Mouse (Mus musculus): ENCODE measurements around the gene Tmc6. TPM values are rescaled to one million over a fixed set of nuclear protein-coding genes. Genes with fewer than 3 reads are reported as not detected.

The Tmc6 gene
- polyA plus RNA-seq, 1 experiment from 2014 or later = 24.5 TPM

- H3K9ac ChIP-seq = no peak overlapping the region
- ATAC-seq (ENCODE audit: insufficient number of reproducible peaks, low FRiP score, low TSS enrichment, low read depth) = no peak
- H3K27ac ChIP-seq = no peak overlapping the region
- no peak overlapping the region for H3K4me2 ChIP-seq
- WGBS = 91% methylated on average over 3 of the region's 3 CpGs
- H3K36me3 ChIP-seq = peaks cover 86% of the 10 kb centered on the region
- H3K9me3 ChIP-seq = no peaks in the 10 kb centered on the region
- no peak overlapping the region for H3K4me3 ChIP-seq
- no peaks in the 10 kb centered on the region for H3K27me3 ChIP-seq
- no peaks in the 10 kb centered on the region for H3K4me1 ChIP-seq
Observed at GRCm38 (mm10) chr11:117718838-117719237, 63.2 kb downstream of the Tmc6 start.

Other genes with a start within 250 kb of the Tmc6 start
- gene Tnrc6c, start 127.9 kb downstream of the Tmc6 start, polyA plus RNA-seq (2015; fragmentation: Nextera tagmentation; extraction: Ambion mirVana) = 13.2 and 15.4 TPM in 2 replicates
- 1.2 and 2.0 TPM in 2 replicates for gene Tmc8, start 122 bp downstream of the Tmc6 start, polyA plus RNA-seq (2015; fragmentation: Nextera tagmentation; extraction: Ambion mirVana)
- gene 6030468B19Rik, start 15.5 kb upstream of the Tmc6 start, polyA plus RNA-seq (2015; fragmentation: Nextera tagmentation; extraction: Ambion mirVana) = 0.55 TPM in 1 of 2 replicates, not detected in the other
- gene Gm20708, start 27.5 kb upstream of the Tmc6 start, polyA plus RNA-seq (2015; fragmentation: Nextera tagmentation; extraction: Ambion mirVana) = 0.50 and 0.71 TPM in 2 replicates
- 74.0 and 85.6 TPM in 2 replicates for gene Syngr2, start 27.5 kb upstream of the Tmc6 start, polyA plus RNA-seq (2015; fragmentation: Nextera tagmentation; extraction: Ambion mirVana)
- 4.6 and 4.9 TPM in 2 replicates for gene Afmid, start 43.7 kb upstream of the Tmc6 start, polyA plus RNA-seq (2015; fragmentation: Nextera tagmentation; extraction: Ambion mirVana)
- 119 and 134 TPM in 2 replicates for gene Tk1, start 43.9 kb upstream of the Tmc6 start, polyA plus RNA-seq (2015; fragmentation: Nextera tagmentation; extraction: Ambion mirVana)
- 240 and 254 TPM in 2 replicates for gene Birc5, start 67.1 kb upstream of the Tmc6 start, polyA plus RNA-seq (2015; fragmentation: Nextera tagmentation; extraction: Ambion mirVana)
- gene Tmem235, start 78.6 kb upstream of the Tmc6 start, polyA plus RNA-seq (2015; fragmentation: Nextera tagmentation; extraction: Ambion mirVana) = not detected in 2 replicates
- 3.5 and 4.1 TPM in 2 replicates for gene Tha1, start 91.3 kb upstream of the Tmc6 start, polyA plus RNA-seq (2015; fragmentation: Nextera tagmentation; extraction: Ambion mirVana)
- 20.3 and 24.0 TPM in 2 replicates for gene Socs3, start 187.8 kb upstream of the Tmc6 start, polyA plus RNA-seq (2015; fragmentation: Nextera tagmentation; extraction: Ambion mirVana)
- 35.5 and 37.8 TPM in 2 replicates for gene Pgs1, start 204.1 kb upstream of the Tmc6 start, polyA plus RNA-seq (2015; fragmentation: Nextera tagmentation; extraction: Ambion mirVana)

All from limb, embryonic 15.5 days (tissue).